Mouse (Mus musculus) ES-E14 (cell line): ENCODE measurements around the gene Ppp2r5a. TPM values are rescaled to one million over a fixed set of nuclear protein-coding genes. Genes with fewer than 3 reads are reported as not detected.

Source experiments
- DNase-seq: peaks from one replicate; pipeline ENCODE4 v3.0.0-alpha.2; 2013; ENCODE audit warnings: low read depth, low spot score
- H3K27ac ChIP-seq: 2 replicates; pipeline ENCODE4 v1.5.1; 2012; ENCODE audit warnings: low read depth, mild to moderate bottlenecking, low read length, moderate library complexity, mixed read lengths; ENCODE audit not compliant: poor library complexity, insufficient read depth, severe bottlenecking
- H3K36me3 ChIP-seq: 2 replicates; pipeline ENCODE4 v1.6.1; 2012; ENCODE audit warnings: mild to moderate bottlenecking, low read length, moderate library complexity, mixed read lengths; ENCODE audit not compliant: control insufficient read depth, poor library complexity, insufficient read depth, severe bottlenecking
- H3K4me1 ChIP-seq, 2 experiments: fragments of 150-350 bp in 1 of 2; sonication (generic) in 1 of 2; 2 replicates each; pipeline ENCODE4 v1.6.1; 2012; ENCODE audit warnings: low read length in 2 of 2, mild to moderate bottlenecking in 1 of 2, mixed read lengths in 1 of 2; ENCODE audit not compliant: control insufficient read depth in 2 of 2, insufficient read depth in 2 of 2, poor library complexity in 1 of 2
- H3K4me3 ChIP-seq, 2 experiments: fragments of 150-350 bp in 1 of 2; sonication (generic) in 1 of 2; 2 replicates each; pipeline ENCODE4 v1.5.1; 2012; ENCODE audit warnings: low read length in 2 of 2, low read depth in 1 of 2, mild to moderate bottlenecking in 1 of 2, mixed read lengths in 1 of 2; ENCODE audit not compliant: insufficient read depth in 1 of 2, poor library complexity in 1 of 2, severe bottlenecking in 1 of 2
- H3K9ac ChIP-seq: 2 replicates; pipeline ENCODE4 v1.6.1; 2012; ENCODE audit warnings: low read depth, mild to moderate bottlenecking, low read length, mixed read lengths; ENCODE audit not compliant: poor library complexity, insufficient read depth, severe bottlenecking
- H3K9me3 ChIP-seq: fragments of 150-350 bp; sonication (generic); 2 replicates; pipeline ENCODE4 v1.6.1; 2012; ENCODE audit warnings: low read depth, mild to moderate bottlenecking, low read length; ENCODE audit not compliant: control insufficient read depth, insufficient read depth
- CHD2 ChIP-seq: IDR thresholded peaks from 2 replicates; pipeline ENCODE4 v1.6.1; 2014; ENCODE audit warnings: mild to moderate bottlenecking, low read depth, low read length, inconsistent platforms
- HCFC1 ChIP-seq: IDR thresholded peaks from 2 replicates; pipeline ENCODE4 v1.6.1; 2012; ENCODE audit warnings: low read length, inconsistent platforms, borderline replicate concordance; ENCODE audit not compliant: insufficient read depth
- MAFK ChIP-seq: IDR thresholded peaks from 2 replicates; pipeline ENCODE4 v1.6.1; 2014; ENCODE audit warnings: mild to moderate bottlenecking, low read depth, low read length, inconsistent platforms; ENCODE audit not compliant: insufficient read depth
- ZC3H11A ChIP-seq: IDR thresholded peaks from 2 replicates; pipeline ENCODE4 v1.6.1; 2012; ENCODE audit warnings: low read depth, mild to moderate bottlenecking, inconsistent platforms, low read length, borderline replicate concordance
- ZNF384 ChIP-seq: IDR thresholded peaks from 2 replicates; pipeline ENCODE4 v1.6.1; 2012; ENCODE audit warnings: low read depth, low read length, inconsistent platforms
- in situ Hi-C, 2 experiments: fragments of 600-800 bp; cut with MboI; formaldehyde crosslinking; loops; one replicate each; pipeline ENCODE4 v1.15.1; 2025; ENCODE audit warnings: low sequenced_read_pairs in 2 of 2, inconsistent platforms in 1 of 2; ENCODE audit not compliant: unreplicated experiment in 2 of 2
- total RNA-seq: library from RNA; depleted of rRNA; stranded (reverse); fragments of 300-350 nt; gene quantifications from 2 replicates; pipeline ENCODE4 v1.2.3, GENCODE M21; 2012

Gene Ppp2r5a
- total RNA-seq, 1 experiment = 47.3 TPM

DNA sequence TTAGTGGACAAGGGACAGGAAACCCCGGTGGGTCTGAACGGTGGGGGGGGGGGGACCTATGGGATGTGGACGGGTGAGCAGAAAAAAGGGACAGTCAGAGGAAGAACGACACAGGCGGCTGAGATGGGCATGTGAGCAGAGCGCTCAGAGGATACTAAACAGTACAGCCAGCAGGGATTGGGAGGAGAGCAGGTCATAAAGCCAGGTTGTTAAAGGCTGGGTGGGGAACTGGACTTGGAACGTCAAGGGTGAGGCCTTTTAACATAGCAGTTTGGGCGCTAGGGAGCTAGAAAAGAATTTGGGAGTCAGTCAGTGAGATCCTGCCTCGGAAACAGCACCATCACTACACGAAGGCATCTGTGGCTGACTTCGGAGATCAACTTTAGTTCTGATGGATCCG is 4.2 kb upstream of the Ppp2r5a start:
- H3K9me3 ChIP-seq = no peaks in the 10 kb centered on the region
- no peaks in the 10 kb centered on the region for H3K36me3 ChIP-seq
- no peak overlapping the region for H3K27ac ChIP-seq
- in situ Hi-C loops = no loop called here
- TF ChIP-seq ZNF384 (no peak), CHD2 (no peak), MAFK (no peak)
- no peak overlapping the region for H3K9ac ChIP-seq
- DNase-seq = no peak
- peaks cover 4 to 9% of the 10 kb centered on the region in 2 experiments; a peak in 2 of 4 replicates for H3K4me1 ChIP-seq
- no peak overlapping the region for H3K4me3 ChIP-seq

DNA sequence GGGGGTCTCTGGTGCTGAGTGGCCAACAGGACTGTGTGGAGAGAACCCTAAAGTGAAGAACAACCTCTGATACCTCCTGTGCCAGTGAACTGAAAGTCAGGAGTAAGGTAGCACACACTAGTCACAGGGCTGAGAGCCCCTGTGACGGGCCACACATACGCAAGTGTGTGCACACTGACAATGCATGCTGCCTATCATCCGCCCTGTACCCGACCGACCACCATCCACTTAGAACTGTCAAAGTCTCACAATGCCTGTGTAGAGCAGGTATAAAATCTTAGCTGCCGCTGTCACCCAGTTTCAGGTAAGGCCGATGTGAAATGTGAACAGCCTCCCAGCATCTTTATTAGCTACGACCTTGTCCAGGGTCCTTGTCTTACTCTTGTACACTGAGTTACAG is 3.4 kb upstream of the Ppp2r5a start:
- TF ChIP-seq CHD2 (no peak), HCFC1 (no peak), MAFK (no peak), ZC3H11A (no peak)
- Histone ChIP-seq H3K36me3 (no peaks in the 10 kb centered on the region), H3K9me3 (no peaks in the 10 kb centered on the region), H3K4me1 (peaks cover 4 to 9% of the 10 kb centered on the region in 2 experiments; a peak in 2 of 4 replicates), H3K9ac (no peak overlapping the region), H3K27ac (no peak overlapping the region), H3K4me3 (no peak overlapping the region)
- in situ Hi-C loops = no loop called here
- no peak for DNase-seq

DNA sequence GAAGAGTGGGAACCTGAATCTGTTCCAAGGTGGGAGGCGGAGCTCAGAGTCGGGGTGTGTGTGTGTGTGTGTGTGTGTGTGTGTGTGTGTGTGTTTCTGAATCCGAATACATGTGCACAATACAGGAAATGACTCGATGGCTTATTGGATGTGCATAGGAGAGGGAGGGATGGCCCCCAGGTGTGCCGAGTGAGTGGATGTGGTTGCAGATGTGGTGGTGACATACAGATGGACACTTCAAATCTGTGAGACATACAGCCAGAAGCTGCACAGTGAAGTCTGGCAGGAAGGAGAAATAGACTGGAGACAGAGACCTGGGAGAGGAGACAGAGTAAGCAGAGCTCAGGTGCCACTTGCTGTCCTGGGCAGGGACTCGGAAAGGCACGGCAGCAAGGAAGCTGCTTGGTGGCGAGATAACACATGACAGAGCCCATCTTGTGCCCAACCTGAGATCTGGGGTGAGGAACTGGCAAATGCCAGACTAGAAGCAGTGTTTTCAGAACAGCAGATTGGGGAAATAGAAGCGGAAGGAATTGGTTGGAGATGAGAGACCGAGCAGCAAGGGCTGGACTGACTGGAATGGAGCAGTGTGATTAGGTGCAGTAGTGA is 1.8 kb upstream of the Ppp2r5a start:
- no peaks in the 10 kb centered on the region for H3K36me3 ChIP-seq
- in situ Hi-C loops = no loop called here

DNA sequence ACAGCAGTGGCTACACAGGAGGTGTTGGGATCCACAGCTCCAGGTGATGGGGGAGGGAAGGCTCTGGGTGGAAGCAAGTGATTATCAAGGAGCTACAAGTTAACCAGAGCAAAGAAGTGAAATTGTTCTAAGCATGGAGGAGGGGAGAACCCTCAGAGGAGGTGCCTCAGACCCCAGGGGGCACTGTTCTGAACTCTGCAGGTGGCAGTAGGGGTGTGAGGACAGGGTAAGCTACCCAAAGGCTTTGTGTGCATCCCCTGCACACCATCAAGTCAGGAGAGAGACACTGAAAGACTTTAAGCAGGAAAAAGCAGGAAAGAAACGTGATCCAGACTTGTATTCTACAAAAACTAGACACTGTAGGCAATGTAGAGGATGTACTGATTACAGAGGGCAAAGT is 1.2 kb upstream of the Ppp2r5a start:
- TF ChIP-seq ZNF384 = no peak
- TF ChIP-seq CHD2 = no peak
- TF ChIP-seq ZC3H11A = no peak
- TF ChIP-seq HCFC1 = no peak
- no peak for TF ChIP-seq MAFK

More for the DNA sequence above, 1.8 kb upstream of the Ppp2r5a start:
- Histone ChIP-seq H3K4me1 (peaks cover 4 to 9% of the 10 kb centered on the region in 2 experiments; a peak in 2 of 4 replicates), H3K4me3 (no peak overlapping the region), H3K27ac (no peak overlapping the region), H3K9me3 (no peaks in the 10 kb centered on the region), H3K9ac (no peak overlapping the region)
- no peak for DNase-seq
- TF ChIP-seq MAFK (no peak), ZNF384 (no peak), CHD2 (no peak), ZC3H11A (no peak), HCFC1 (no peak)

DNA sequence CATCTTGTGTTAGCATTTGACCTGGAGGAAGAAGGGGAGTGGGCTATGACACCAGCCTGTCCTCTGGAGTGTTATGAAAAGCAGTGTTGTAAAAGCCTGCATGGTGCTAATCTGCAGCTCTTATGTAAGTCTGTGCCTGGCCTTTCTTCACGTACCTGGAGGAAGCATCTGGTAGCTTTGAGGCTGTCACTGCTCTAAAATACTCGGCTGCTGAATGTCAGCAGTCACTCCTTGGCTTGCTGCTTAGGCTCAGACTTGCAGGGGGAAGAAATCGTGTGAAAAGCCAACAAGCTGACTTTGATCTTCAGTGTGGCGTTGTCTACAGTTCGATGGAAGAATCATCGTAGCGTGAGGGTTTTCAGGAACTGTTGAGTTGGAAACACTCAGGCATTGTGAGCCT is 566 bp downstream of the Ppp2r5a start:
- Histone ChIP-seq H3K9me3 (no peaks in the 10 kb centered on the region), H3K27ac (no peak overlapping the region), H3K4me3 (no peak overlapping the region), H3K4me1 (peaks cover 1 to 4% of the 10 kb centered on the region in 2 experiments; a peak in 2 of 4 replicates), H3K36me3 (no peaks in the 10 kb centered on the region), H3K9ac (no peak overlapping the region)
- DNase-seq = no peak
- TF ChIP-seq CHD2 = no peak
- no peak for TF ChIP-seq ZNF384
- TF ChIP-seq MAFK = no peak
- TF ChIP-seq ZC3H11A = no peak
- TF ChIP-seq HCFC1 = no peak
- in situ Hi-C loops = no loop called here

More for the DNA sequence above, 1.2 kb upstream of the Ppp2r5a start:
- Histone ChIP-seq H3K9me3 (no peaks in the 10 kb centered on the region), H3K36me3 (no peaks in the 10 kb centered on the region), H3K9ac (no peak overlapping the region), H3K4me1 (peaks cover 4 to 9% of the 10 kb centered on the region in 2 experiments; a peak in 2 of 4 replicates), H3K27ac (no peak overlapping the region), H3K4me3 (no peak overlapping the region)
- in situ Hi-C loops = no loop called here
- DNase-seq = no peak
